ENCODE assay signal across 8 mouse cellular contexts in the genomic region with DNA sequence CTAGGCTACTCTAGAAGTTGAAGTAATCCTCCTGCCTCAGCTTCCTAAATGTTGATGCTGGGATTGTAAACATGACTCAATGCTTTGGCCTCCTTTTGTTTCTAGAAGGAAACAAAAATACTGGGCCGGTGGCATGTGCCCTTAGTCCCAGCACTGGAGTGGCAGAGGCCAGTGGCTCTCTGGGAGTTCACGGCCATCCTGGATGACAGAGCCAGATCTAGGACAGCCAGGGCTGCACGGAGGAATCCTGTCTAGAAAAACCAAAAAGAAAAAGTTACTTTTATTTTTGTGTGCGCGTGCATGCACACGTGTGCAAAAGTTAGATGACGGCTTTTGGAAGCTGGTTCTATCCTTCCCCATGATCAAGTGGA. TPM values are rescaled to one million over a fixed set of nuclear protein-coding genes. Genes with fewer than 3 reads are reported as not detected.
DNase-seq lines count a peak whose midpoint lies in the region; ATAC-seq and TF ChIP-seq lines count a peak whose summit lies in the region.

No protein-coding gene starts in this region.

- H3K9ac ChIP-seq in heart, adult 2 months (ENCODE audit: low read depth, low read length): peak overlapping the region; percentile 84; the same call in 1 of the 2 replicates
- H3K9ac ChIP-seq in lung, postnatal 0 days (replicated peaks; ENCODE audit: low read depth): no peak overlapping the region
- peak overlapping the region; percentile 70; the same call in 1 of the 2 replicates for H3K9ac ChIP-seq in hindbrain, embryonic 16.5 days (ENCODE audit: low read depth, low read length)
- no peak overlapping the region for H3K9ac ChIP-seq in neural tube, embryonic 14.5 days (replicated peaks; ENCODE audit: low read depth, low read length)

- DNase-seq in heart, adult 2 months: no peak
- DNase-seq in heart, adult 8-10 months (ENCODE audit: low spot score): no peak
- DNase-seq in lung, postnatal 0 days (ENCODE audit: low spot score): no peak
- DNase-seq in lung, postnatal 4 days: no peak
- no peak for DNase-seq in gastrocnemius, postnatal 36 days

- peaks cover 21% of the 10 kb centered on the region for H3K36me3 ChIP-seq in heart, adult 2 months (ENCODE audit: control insufficient read depth, insufficient read depth, low read length)
- peaks cover 23% of the 10 kb centered on the region for H3K36me3 ChIP-seq in lung, postnatal 0 days (ENCODE audit: insufficient read depth, low read length)
- peaks cover 28% of the 10 kb centered on the region for H3K36me3 ChIP-seq in hindbrain, embryonic 16.5 days (ENCODE audit: control insufficient read depth, insufficient read depth, low read length)
- H3K36me3 ChIP-seq in neural tube, embryonic 14.5 days (ENCODE audit: control insufficient read depth, insufficient read depth, low read length): peaks cover 13% of the 10 kb centered on the region

- intact Hi-C loops in heart, adult 2 months (cut with DNase I): loop anchor here (2.0 to 5.0 kb wide), 4 partner anchors 14 to 41 kb away; no protein-coding TSS in a partner anchor
- intact Hi-C loops in gastrocnemius, postnatal 36 days (cut with DNase I): loop anchor here (2.0 kb wide), 1 partner anchor 14 kb away; no protein-coding TSS in a partner anchor

- H3K79me2 ChIP-seq in heart, adult 2 months (replicated peaks; ENCODE audit: control insufficient read depth, insufficient read depth, low read length): no peaks in the 10 kb centered on the region

- peak overlapping the region; percentile 98 for H3K27ac ChIP-seq in heart, adult 2 months
- no peak overlapping the region; the same call in 1 of the 2 replicates for H3K27ac ChIP-seq in lung, postnatal 0 days (ENCODE audit: low read length)
- no peak overlapping the region; the same call in 1 of the 2 replicates for H3K27ac ChIP-seq in hindbrain, embryonic 16.5 days (ENCODE audit: low read depth, low read length)
- H3K27ac ChIP-seq in neural tube, embryonic 14.5 days (ENCODE audit: low read depth, low read length): no peak overlapping the region

- 68% methylated on average over 7 of the region's 7 CpGs for WGBS in heart, adult 2 months
- 86% methylated on average over 7 of the region's 7 CpGs for WGBS in lung, postnatal 0 days
- WGBS in hindbrain, embryonic 16.5 days: 90% methylated on average over 7 of the region's 7 CpGs
- WGBS in neural tube, embryonic 14.5 days: 93% methylated on average over 7 of the region's 7 CpGs

- TF ChIP-seq EP300 in heart, adult 2 months (IDR thresholded peaks at IDR 0.05; ENCODE audit: insufficient read depth, low read depth, low read length): no peak
- no peak for TF ChIP-seq EP300 in lung, postnatal 0 days (IDR thresholded peaks at IDR 0.05)

- H3K27me3 ChIP-seq in heart, adult 2 months (ENCODE audit: control insufficient read depth, insufficient read depth, low read length): no peaks in the 10 kb centered on the region
- H3K27me3 ChIP-seq in lung, postnatal 0 days (replicated peaks; ENCODE audit: insufficient read depth, low read length): no peaks in the 10 kb centered on the region
- H3K27me3 ChIP-seq in hindbrain, embryonic 16.5 days (replicated peaks; ENCODE audit: control insufficient read depth, insufficient read depth, low read length): no peaks in the 10 kb centered on the region
- H3K27me3 ChIP-seq in neural tube, embryonic 14.5 days (ENCODE audit: control insufficient read depth, insufficient read depth, low read length): no peaks in the 10 kb centered on the region

- no peak for TF ChIP-seq CTCF in heart, adult 2 months (IDR thresholded peaks at IDR 0.05)
- no peak for TF ChIP-seq CTCF in lung, postnatal 0 days (IDR thresholded peaks at IDR 0.05)

- H3K4me2 ChIP-seq in lung, postnatal 0 days (replicated peaks; ENCODE audit: low read depth, low read length): peak overlapping the region; percentile 53
- H3K4me2 ChIP-seq in hindbrain, embryonic 16.5 days (ENCODE audit: low read length): no peak overlapping the region
- H3K4me2 ChIP-seq in neural tube, embryonic 14.5 days (ENCODE audit: low read depth, low read length): 0 out of 2 replicates have a peak overlapping the region, but pooled peaks have one; percentile 66

- no peak for TF ChIP-seq POLR2A in heart, adult 2 months (IDR thresholded peaks at IDR 0.05; ENCODE audit: insufficient read depth, low read depth, low read length)

- peaks cover 17% of the 10 kb centered on the region for H3K4me1 ChIP-seq in heart, adult 2 months (ENCODE audit: control insufficient read depth, insufficient read depth, low read length)
- peaks cover 5% of the 10 kb centered on the region for H3K4me1 ChIP-seq in lung, postnatal 0 days (ENCODE audit: insufficient read depth, low read depth, low read length)
- H3K4me1 ChIP-seq in hindbrain, embryonic 16.5 days (ENCODE audit: control insufficient read depth, insufficient read depth, low read depth, low read length): peaks cover 12% of the 10 kb centered on the region
- peaks cover 11% of the 10 kb centered on the region; the same call in 1 of the 2 replicates for H3K4me1 ChIP-seq in neural tube, embryonic 14.5 days (ENCODE audit: control insufficient read depth, insufficient read depth, low read length)

- peak overlapping the region; percentile 66 for H3K4me3 ChIP-seq in heart, adult 2 months
- no peak overlapping the region for H3K4me3 ChIP-seq in lung, postnatal 0 days (ENCODE audit: low read depth, low read length)
- no peak overlapping the region for H3K4me3 ChIP-seq in hindbrain, embryonic 16.5 days (ENCODE audit: low read length)
- no peak overlapping the region for H3K4me3 ChIP-seq in neural tube, embryonic 14.5 days (ENCODE audit: low read depth, low read length)

- no peaks in the 10 kb centered on the region for H3K9me3 ChIP-seq in lung, postnatal 0 days (ENCODE audit: low read length)
- no peaks in the 10 kb centered on the region for H3K9me3 ChIP-seq in hindbrain, embryonic 16.5 days (ENCODE audit: control insufficient read depth, low read length)
- H3K9me3 ChIP-seq in neural tube, embryonic 14.5 days (ENCODE audit: control insufficient read depth, low read length): no peaks in the 10 kb centered on the region

- no peak for ATAC-seq in lung, postnatal 0 days
- no peak for ATAC-seq in hindbrain, embryonic 16.5 days
- no peak for ATAC-seq in neural tube, embryonic 14.5 days (ENCODE audit: low read depth)
- no peak for ATAC-seq in megakaryocyte progenitor cell, adult 5-6 weeks (replicated peaks; ENCODE audit: poor library complexity)

RNA-seq across cellular contexts. Expression of gene Ech1, which starts 1.4 kb away (rescaled TPM):
- total RNA-seq in heart, adult 2 months (2021): 1,000 to 10,000 TPM; 1,826 to 2,229 TPM
- 2,087 and 2,697 TPM in 2 replicates for polyA plus RNA-seq in heart, adult 2 months (2012; rRNA removed)
- total RNA-seq in heart, adult 8-10 months (2022): 1,000 to 10,000 TPM; 2,066 to 2,754 (median 2,219) TPM
- 287 and 308 TPM in 2 replicates for polyA plus RNA-seq in lung, postnatal 0 days (2015; fragmentation: Nextera tagmentation; extraction: Ambion mirVana)
- 115 and 117 TPM in 2 replicates for polyA plus RNA-seq in hindbrain, embryonic 16.5 days (2015; fragmentation: Nextera tagmentation; extraction: Ambion mirVana)
- 74.5 and 94.4 TPM in 2 replicates for polyA plus RNA-seq in neural tube, embryonic 14.5 days (2014; fragmentation: Nextera tagmentation; extraction: Ambion mirVana)
- 139 and 180 TPM in 2 replicates for total RNA-seq in megakaryocyte progenitor cell, adult 5-6 weeks (2015)
- total RNA-seq in megakaryocyte progenitor cell, adult 5-6 weeks (2017): 93.3 and 110 TPM in 2 replicates
- 100 to 1,000 TPM; 214 to 252 TPM for total RNA-seq in gastrocnemius, postnatal 36 days (2021)

RNA-seq across cellular contexts. Expression of gene Lgals4, which starts 7.3 kb away (rescaled TPM):
- 10 to 100 TPM; 18.5 to 27.6 TPM for total RNA-seq in heart, adult 2 months (2021)
- 63.6 and 121 TPM in 2 replicates for polyA plus RNA-seq in heart, adult 2 months (2012; rRNA removed)
- 10 to 100 TPM; 17.3 to 32.1 (median 24.6) TPM for total RNA-seq in heart, adult 8-10 months (2022)
- 14.9 and 15.6 TPM in 2 replicates for polyA plus RNA-seq in lung, postnatal 0 days (2015; fragmentation: Nextera tagmentation; extraction: Ambion mirVana)
- 5.3 and 6.1 TPM in 2 replicates for polyA plus RNA-seq in hindbrain, embryonic 16.5 days (2015; fragmentation: Nextera tagmentation; extraction: Ambion mirVana)
- 3.4 and 4.1 TPM in 2 replicates for polyA plus RNA-seq in neural tube, embryonic 14.5 days (2014; fragmentation: Nextera tagmentation; extraction: Ambion mirVana)
- 16.1 and 22.9 TPM in 2 replicates for total RNA-seq in megakaryocyte progenitor cell, adult 5-6 weeks (2015)
- total RNA-seq in megakaryocyte progenitor cell, adult 5-6 weeks (2017): 4.3 and 7.0 TPM in 2 replicates
- total RNA-seq in gastrocnemius, postnatal 36 days (2021): 1 to 10 TPM; 2.5 to 3.1 TPM

RNA-seq across cellular contexts. Expression of gene Hnrnpl, which starts 18.0 kb away (rescaled TPM):
- 100 to 1,000 TPM; 192 to 206 TPM for total RNA-seq in heart, adult 2 months (2021)
- polyA plus RNA-seq in heart, adult 2 months (2012; rRNA removed): 208 and 348 TPM in 2 replicates
- 100 to 1,000 TPM; 185 to 230 (median 214) TPM for total RNA-seq in heart, adult 8-10 months (2022)
- 151 and 154 TPM in 2 replicates for polyA plus RNA-seq in lung, postnatal 0 days (2015; fragmentation: Nextera tagmentation; extraction: Ambion mirVana)
- 117 and 127 TPM in 2 replicates for polyA plus RNA-seq in hindbrain, embryonic 16.5 days (2015; fragmentation: Nextera tagmentation; extraction: Ambion mirVana)
- polyA plus RNA-seq in neural tube, embryonic 14.5 days (2014; fragmentation: Nextera tagmentation; extraction: Ambion mirVana): 158 and 160 TPM in 2 replicates
- total RNA-seq in megakaryocyte progenitor cell, adult 5-6 weeks (2015): 419 and 433 TPM in 2 replicates
- total RNA-seq in megakaryocyte progenitor cell, adult 5-6 weeks (2017): 342 and 343 TPM in 2 replicates
- total RNA-seq in gastrocnemius, postnatal 36 days (2021): 100 to 1,000 TPM; 111 to 131 TPM

RNA-seq across cellular contexts. Expression of gene Lgals7, which starts 37.3 kb away (rescaled TPM):
- under 1 TPM in 1 of 2 experiments, not detected in 1; 0.61 TPM for total RNA-seq in heart, adult 2 months (2021)
- 1.6 and 4.0 TPM in 2 replicates for polyA plus RNA-seq in heart, adult 2 months (2012; rRNA removed)
- total RNA-seq in heart, adult 8-10 months (2022): 1 to 10 TPM in 1 of 4 experiments, not detected in 3; 1.3 TPM
- polyA plus RNA-seq in lung, postnatal 0 days (2015; fragmentation: Nextera tagmentation; extraction: Ambion mirVana): 2.2 and 3.0 TPM in 2 replicates
- polyA plus RNA-seq in hindbrain, embryonic 16.5 days (2015; fragmentation: Nextera tagmentation; extraction: Ambion mirVana): 4.9 and 5.3 TPM in 2 replicates
- polyA plus RNA-seq in neural tube, embryonic 14.5 days (2014; fragmentation: Nextera tagmentation; extraction: Ambion mirVana): 1.8 and 2.6 TPM in 2 replicates
- 0.52 TPM in 1 of 2 replicates, not detected in the other for total RNA-seq in megakaryocyte progenitor cell, adult 5-6 weeks (2015)
- not detected in 2 replicates for total RNA-seq in megakaryocyte progenitor cell, adult 5-6 weeks (2017)
- total RNA-seq in gastrocnemius, postnatal 36 days (2021): not detected

RNA-seq across cellular contexts. Expression of gene Rinl, which starts 37.6 kb away (rescaled TPM):
- total RNA-seq in heart, adult 2 months (2021): 1 to 10 TPM; 1.3 to 2.0 TPM
- 3.2 and 3.3 TPM in 2 replicates for polyA plus RNA-seq in heart, adult 2 months (2012; rRNA removed)
- total RNA-seq in heart, adult 8-10 months (2022): 1 to 10 TPM; 1.4 to 3.0 (median 1.6) TPM
- polyA plus RNA-seq in lung, postnatal 0 days (2015; fragmentation: Nextera tagmentation; extraction: Ambion mirVana): 10.2 and 12.9 TPM in 2 replicates
- 2.8 and 2.9 TPM in 2 replicates for polyA plus RNA-seq in hindbrain, embryonic 16.5 days (2015; fragmentation: Nextera tagmentation; extraction: Ambion mirVana)
- 1.6 TPM in 2 replicates for polyA plus RNA-seq in neural tube, embryonic 14.5 days (2014; fragmentation: Nextera tagmentation; extraction: Ambion mirVana)
- total RNA-seq in megakaryocyte progenitor cell, adult 5-6 weeks (2015): 47.6 and 48.3 TPM in 2 replicates
- 53.9 and 56.3 TPM in 2 replicates for total RNA-seq in megakaryocyte progenitor cell, adult 5-6 weeks (2017)
- total RNA-seq in gastrocnemius, postnatal 36 days (2021): 1 to 10 TPM; 1.1 TPM

Comparison
In these comparisons a context has a peak if more than half of its experiments do, and no peak if none do; other contexts are left out.
1. H3K9ac ChIP-seq: peak in heart, adult 2 months (single experiment) and hindbrain, embryonic 16.5 days (single experiment); none in lung, postnatal 0 days (single experiment) and neural tube, embryonic 14.5 days (single experiment).
2. RNA of gene Ech1, which starts 1.4 kb away (total RNA-seq): 2,066 to 2,754 TPM in heart, adult 8-10 months and 1,826 to 2,229 TPM in heart, adult 2 months; 214 to 252 TPM in gastrocnemius, postnatal 36 days and 93.3 to 180 TPM in megakaryocyte progenitor cell, adult 5-6 weeks; every median in the first group is over 4 times any median in the second.